In genomic region chr16:15052924-15053793, GRCm38 (mm10) we compare ENCODE assay signal across 8 mouse cellular contexts.
DNase-seq lines count a peak whose midpoint lies in the region; ATAC-seq and TF ChIP-seq lines count a peak whose summit lies in the region.

No protein-coding gene starts in this region.

- no peaks in the 10 kb centered on the region for H3K36me3 ChIP-seq in embryonic facial prominence, embryonic 11.5 days (replicated peaks; ENCODE audit: control insufficient read depth, insufficient read depth, low read depth, low read length)
- H3K36me3 ChIP-seq in intestine, embryonic 16.5 days (ENCODE audit: control insufficient read depth, insufficient read depth, low read length) = no peaks in the 10 kb centered on the region
- H3K36me3 ChIP-seq in midbrain, embryonic 13.5 days = no peaks in the 10 kb centered on the region
- H3K36me3 ChIP-seq in stomach, postnatal 0 days (ENCODE audit: control insufficient read depth, insufficient read depth, low read length) = no peaks in the 10 kb centered on the region

- TF ChIP-seq EP300 in stomach, postnatal 0 days (optimal IDR thresholded peaks at IDR 0.05) = no peak

- WGBS in embryonic facial prominence, embryonic 11.5 days = 0% methylated on average over 16 of the region's 16 CpGs
- WGBS in intestine, embryonic 16.5 days = 8% methylated on average over 16 of the region's 16 CpGs
- WGBS in midbrain, embryonic 13.5 days = 3% methylated on average over 16 of the region's 16 CpGs
- WGBS in stomach, postnatal 0 days = 13% methylated on average over 16 of the region's 16 CpGs

- peak; percentile 13 to 68 for DNase-seq in adrenal gland, adult (ENCODE audit: inconsistent age in 2 of 2, low spot score in 1 of 2)
- peak; percentile 97 for DNase-seq in embryonic facial prominence, embryonic 11.5 days (ENCODE audit: low spot score)
- DNase-seq in gonadal fat pad, adult 2 months (ENCODE audit: low read depth) = peak; percentile 62
- DNase-seq in left cerebral cortex, adult 9 months (ENCODE audit: low spot score in 2 of 2) = peak; percentile 14 to 73
- peak; percentile 50 for DNase-seq in stomach, postnatal 0 days (ENCODE audit: low spot score)
- no peak for DNase-seq in thymus, postnatal 0 days (ENCODE audit: low spot score)

- no peak overlapping the region for H3K4me3 ChIP-seq in embryonic facial prominence, embryonic 11.5 days (ENCODE audit: low read depth, low read length)
- H3K4me3 ChIP-seq in intestine, embryonic 16.5 days (ENCODE audit: low read length) = no peak overlapping the region
- H3K4me3 ChIP-seq in midbrain, embryonic 13.5 days (replicated peaks) = no peak overlapping the region
- no peak overlapping the region for H3K4me3 ChIP-seq in stomach, postnatal 0 days (ENCODE audit: low read depth, low read length)

- TF ChIP-seq CTCF in stomach, postnatal 0 days (IDR thresholded peaks at IDR 0.05; ENCODE audit: low read depth) = no peak

- H3K27me3 ChIP-seq in embryonic facial prominence, embryonic 11.5 days (ENCODE audit: control insufficient read depth, insufficient read depth, low read length) = no peaks in the 10 kb centered on the region
- no peaks in the 10 kb centered on the region for H3K27me3 ChIP-seq in intestine, embryonic 16.5 days (replicated peaks; ENCODE audit: control insufficient read depth, insufficient read depth, low read length)
- no peaks in the 10 kb centered on the region for H3K27me3 ChIP-seq in midbrain, embryonic 13.5 days
- H3K27me3 ChIP-seq in stomach, postnatal 0 days (ENCODE audit: control insufficient read depth, insufficient read depth, low read length) = no peaks in the 10 kb centered on the region

- H3K4me2 ChIP-seq in embryonic facial prominence, embryonic 11.5 days (ENCODE audit: low read depth, low read length) = peak overlapping the region; percentile 31
- peak overlapping the region; percentile 38; the same call in 1 of the 2 replicates for H3K4me2 ChIP-seq in intestine, embryonic 16.5 days (ENCODE audit: low read depth, low read length)
- peak overlapping the region; percentile 34 for H3K4me2 ChIP-seq in midbrain, embryonic 13.5 days (replicated peaks)
- peak overlapping the region; percentile 32; the same call in 1 of the 2 replicates for H3K4me2 ChIP-seq in stomach, postnatal 0 days (replicated peaks; ENCODE audit: low read depth)

- no peaks in the 10 kb centered on the region for H3K9me3 ChIP-seq in embryonic facial prominence, embryonic 11.5 days (replicated peaks; ENCODE audit: control insufficient read depth, low read length)
- no peaks in the 10 kb centered on the region for H3K9me3 ChIP-seq in intestine, embryonic 16.5 days (ENCODE audit: control insufficient read depth, low read length)
- no peaks in the 10 kb centered on the region for H3K9me3 ChIP-seq in midbrain, embryonic 13.5 days
- no peaks in the 10 kb centered on the region for H3K9me3 ChIP-seq in stomach, postnatal 0 days (ENCODE audit: control insufficient read depth, low read length)

- H3K9ac ChIP-seq in embryonic facial prominence, embryonic 11.5 days (replicated peaks; ENCODE audit: low read length) = peak overlapping the region; percentile 30; the same call in 1 of the 2 replicates
- H3K9ac ChIP-seq in intestine, embryonic 16.5 days (ENCODE audit: low read depth, low read length) = no peak overlapping the region
- no peak overlapping the region for H3K9ac ChIP-seq in midbrain, embryonic 13.5 days (replicated peaks)
- H3K9ac ChIP-seq in stomach, postnatal 0 days (ENCODE audit: low read length) = no peak overlapping the region

- peaks cover 4% of the 10 kb centered on the region for H3K4me1 ChIP-seq in embryonic facial prominence, embryonic 11.5 days (ENCODE audit: control insufficient read depth, insufficient read depth, low read length)
- H3K4me1 ChIP-seq in intestine, embryonic 16.5 days (ENCODE audit: control insufficient read depth, insufficient read depth, low read length) = peaks cover 12% of the 10 kb centered on the region
- H3K4me1 ChIP-seq in midbrain, embryonic 13.5 days (replicated peaks) = peaks cover 26% of the 10 kb centered on the region
- H3K4me1 ChIP-seq in stomach, postnatal 0 days (replicated peaks; ENCODE audit: control insufficient read depth, insufficient read depth) = peaks cover 5% of the 10 kb centered on the region; the same call in 1 of the 2 replicates

- ATAC-seq in embryonic facial prominence, embryonic 11.5 days (replicated peaks; ENCODE audit: insufficient number of reproducible peaks, low FRiP score, low TSS enrichment, low read depth) = peak; percentile 94
- ATAC-seq in intestine, embryonic 16.5 days = peak; percentile 90
- ATAC-seq in midbrain, embryonic 13.5 days = peak; percentile 83
- ATAC-seq in stomach, postnatal 0 days (ENCODE audit: low FRiP score, low TSS enrichment) = peak; percentile 68; the same call in 1 of the 2 replicates

- peak overlapping the region; percentile 96 for H3K27ac ChIP-seq in embryonic facial prominence, embryonic 11.5 days (replicated peaks; ENCODE audit: low read depth, low read length)
- H3K27ac ChIP-seq in intestine, embryonic 16.5 days (ENCODE audit: low read length) = peak overlapping the region; percentile 33
- no peak overlapping the region for H3K27ac ChIP-seq in midbrain, embryonic 13.5 days
- no peak overlapping the region for H3K27ac ChIP-seq in stomach, postnatal 0 days (replicated peaks)

Comparison
In these comparisons a context has a peak if more than half of its experiments do, and no peak if none do; other contexts are left out.
1. H3K27ac ChIP-seq: peak in embryonic facial prominence, embryonic 11.5 days (single experiment) and intestine, embryonic 16.5 days (single experiment); none in midbrain, embryonic 13.5 days (single experiment) and stomach, postnatal 0 days (single experiment).
2. Peak in every context shown above with its lines, with median percentiles within 50 percentile points of each other: ATAC-seq and H3K4me2 ChIP-seq.